Comparison of ENCODE assay signal across 8 mouse cellular contexts in genomic region chr19:5662310-5662709, GRCm38 (mm10). TPM values are rescaled to one million over a fixed set of nuclear protein-coding genes. Genes with fewer than 3 reads are reported as not detected.
DNase-seq lines count a peak whose midpoint lies in the region; ATAC-seq and TF ChIP-seq lines count a peak whose summit lies in the region.

No protein-coding gene starts in this region.

- DNase-seq in cerebellum, adult 18-20 months = no peak
- DNase-seq in cerebellum, adult 11-12 months = no peak
- DNase-seq in urinary bladder, postnatal 25 days (ENCODE audit: low spot score) = no peak

- no peaks in the 10 kb centered on the region for H3K27me3 ChIP-seq in erythroblast, embryonic 14.5 days (ENCODE audit: control insufficient read depth)

- peak overlapping the region; percentile 75 for H3K4me3 ChIP-seq in erythroblast, embryonic 14.5 days (replicated peaks)
- H3K4me3 ChIP-seq in bone marrow macrophage, adult 2 months (ENCODE audit: insufficient read depth, low read length) = peak overlapping the region; percentile 66

- H3K4me1 ChIP-seq in erythroblast, embryonic 14.5 days (ENCODE audit: control insufficient read depth) = peaks cover 84% of the 10 kb centered on the region
- H3K4me1 ChIP-seq in bone marrow macrophage, adult 2 months (ENCODE audit: control insufficient read depth, insufficient read depth, low read length) = peaks cover 25% of the 10 kb centered on the region

- no peak for TF ChIP-seq POLR2A in bone marrow macrophage, adult 2 months (IDR thresholded peaks at IDR 0.05; ENCODE audit: borderline replicate concordance, low read depth, low read length)

- no peak for TF ChIP-seq CTCF in bone marrow macrophage, adult 2 months (IDR thresholded peaks at IDR 0.05; ENCODE audit: low read depth, low read length)

- ATAC-seq in erythroblast, adult 5-6 weeks (replicated peaks; ENCODE audit: low FRiP score, poor library complexity, severe bottlenecking) = no peak
- peak; percentile 65 for ATAC-seq in inflammation-experienced regulatory T-cells, adult 6 months
- 0 out of 2 replicates have a peak, but pooled peaks have one; percentile 11 for ATAC-seq in monocyte, adult 5-6 weeks (replicated peaks; ENCODE audit: insufficient number of reproducible peaks, low FRiP score, low TSS enrichment, poor library complexity, severe bottlenecking)

- peaks cover 96% of the 10 kb centered on the region for H3K36me3 ChIP-seq in erythroblast, embryonic 14.5 days (ENCODE audit: control insufficient read depth)

- peak overlapping the region; percentile 87 for H3K27ac ChIP-seq in bone marrow macrophage, adult 2 months (ENCODE audit: insufficient read depth, low read depth, low read length)

- peaks cover 9% of the 10 kb centered on the region for H3K9me3 ChIP-seq in erythroblast, embryonic 14.5 days (ENCODE audit: control insufficient read depth, low read length)

RNA-seq across cellular contexts. Expression of gene Sipa1, which starts 1.2 kb away (rescaled TPM):
- 63.2 and 69.8 TPM in 2 replicates for polyA plus RNA-seq in erythroblast, embryonic 14.5 days (2012)
- total RNA-seq in erythroblast, adult 5-6 weeks (2015; ENCODE audit: low replicate concordance) = 20.5 and 36.9 TPM in 2 replicates
- total RNA-seq in erythroblast, adult 5-6 weeks (2017; ENCODE audit: low replicate concordance) = 27.4 and 90.3 TPM in 2 replicates
- polyA plus RNA-seq in bone marrow macrophage, adult 2 months (2012; ENCODE audit: insufficient read depth, insufficient read length, missing spikeins) = 93.4 and 117 TPM in 2 replicates
- 10 to 100 TPM; 23.3 to 28.7 (median 25.0) TPM for polyA plus RNA-seq in inflammation-experienced regulatory T-cells, adult 6 months (2017; shearing (Covaris generic))
- total RNA-seq in monocyte, adult 5-6 weeks (2017) = 83.5 to 149 TPM (median 83.8 TPM) in 3 replicates

RNA-seq across cellular contexts. Expression of gene Rela, which starts 25.0 kb away (rescaled TPM):
- 4.1 and 6.0 TPM in 2 replicates for polyA plus RNA-seq in erythroblast, embryonic 14.5 days (2012)
- total RNA-seq in erythroblast, adult 5-6 weeks (2015; ENCODE audit: low replicate concordance) = 13.1 and 25.1 TPM in 2 replicates
- 15.5 and 22.0 TPM in 2 replicates for total RNA-seq in erythroblast, adult 5-6 weeks (2017; ENCODE audit: low replicate concordance)
- polyA plus RNA-seq in bone marrow macrophage, adult 2 months (2012; ENCODE audit: insufficient read depth, insufficient read length, missing spikeins) = 77.1 and 93.4 TPM in 2 replicates
- polyA plus RNA-seq in inflammation-experienced regulatory T-cells, adult 6 months (2017; shearing (Covaris generic)) = 100 to 1,000 TPM in 2 of 3 experiments, 10 to 100 TPM in 1; 95.8 to 144 (median 126) TPM
- total RNA-seq in monocyte, adult 5-6 weeks (2017) = 58.6 to 89.7 TPM (median 73.2 TPM) in 3 replicates

RNA-seq across cellular contexts. Expression of gene Map3k11, which starts 26.2 kb away (rescaled TPM):
- polyA plus RNA-seq in erythroblast, embryonic 14.5 days (2012) = 18.5 and 20.2 TPM in 2 replicates
- 5.0 and 7.3 TPM in 2 replicates for total RNA-seq in erythroblast, adult 5-6 weeks (2015; ENCODE audit: low replicate concordance)
- 8.4 and 11.2 TPM in 2 replicates for total RNA-seq in erythroblast, adult 5-6 weeks (2017; ENCODE audit: low replicate concordance)
- 79.9 and 99.1 TPM in 2 replicates for polyA plus RNA-seq in bone marrow macrophage, adult 2 months (2012; ENCODE audit: insufficient read depth, insufficient read length, missing spikeins)
- polyA plus RNA-seq in inflammation-experienced regulatory T-cells, adult 6 months (2017; shearing (Covaris generic)) = 1 to 10 TPM; 6.6 to 8.7 (median 7.8) TPM
- total RNA-seq in monocyte, adult 5-6 weeks (2017) = 41.8 to 57.5 TPM (median 46.8 TPM) in 3 replicates

RNA-seq across cellular contexts. Expression of gene Pcnx3, which starts 26.4 kb away (rescaled TPM):
- 43.8 and 46.7 TPM in 2 replicates for polyA plus RNA-seq in erythroblast, embryonic 14.5 days (2012)
- total RNA-seq in erythroblast, adult 5-6 weeks (2015; ENCODE audit: low replicate concordance) = 10.7 and 16.3 TPM in 2 replicates
- 14.8 and 20.3 TPM in 2 replicates for total RNA-seq in erythroblast, adult 5-6 weeks (2017; ENCODE audit: low replicate concordance)
- 43.3 and 54.9 TPM in 2 replicates for polyA plus RNA-seq in bone marrow macrophage, adult 2 months (2012; ENCODE audit: insufficient read depth, insufficient read length, missing spikeins)
- polyA plus RNA-seq in inflammation-experienced regulatory T-cells, adult 6 months (2017; shearing (Covaris generic)) = 10 to 100 TPM; 14.8 to 26.0 (median 21.1) TPM
- total RNA-seq in monocyte, adult 5-6 weeks (2017) = 13.3 to 41.9 TPM (median 22.3 TPM) in 3 replicates

RNA-seq across cellular contexts. Expression of gene Kcnk7, which starts 41.9 kb away (rescaled TPM):
- 0.04 and 0.06 TPM in 2 replicates for polyA plus RNA-seq in erythroblast, embryonic 14.5 days (2012)
- total RNA-seq in erythroblast, adult 5-6 weeks (2015; ENCODE audit: low replicate concordance) = not detected in 2 replicates
- total RNA-seq in erythroblast, adult 5-6 weeks (2017; ENCODE audit: low replicate concordance) = not detected in 2 replicates
- polyA plus RNA-seq in bone marrow macrophage, adult 2 months (2012; ENCODE audit: insufficient read depth, insufficient read length, missing spikeins) = not detected in 2 replicates
- polyA plus RNA-seq in inflammation-experienced regulatory T-cells, adult 6 months (2017; shearing (Covaris generic)) = 1 to 10 TPM; 1.5 to 5.7 (median 2.6) TPM
- 1.3 TPM in 2 of 3 replicates, not detected in the other for total RNA-seq in monocyte, adult 5-6 weeks (2017)

Comparison
In these comparisons a context has a peak if more than half of its experiments do, and no peak if none do; other contexts are left out.
1. RNA of gene Rela, which starts 25.0 kb away (polyA plus RNA-seq): 95.8 to 144 TPM in inflammation-experienced regulatory T-cells, adult 6 months and 77.1 to 93.4 TPM in bone marrow macrophage, adult 2 months; 4.1 to 6.0 TPM in erythroblast, embryonic 14.5 days; every median in the first group is over 10 times any median in the second.